Mouse (Mus musculus) hindbrain, embryonic 13.5 days (tissue): ENCODE data around the gene Camta1. TPM values are rescaled to one million over a fixed set of nuclear protein-coding genes. Genes with fewer than 3 reads are reported as not detected.

Experiments used
- ATAC-seq: fragments of 200-750 bp; cut with Nextera tagmentation; 2 replicates; pipeline ENCODE4 v1.8.0; 2017; ENCODE audit warnings: moderate TSS enrichment; ENCODE audit not compliant: low FRiP score
- H3K27ac ChIP-seq: fragments of 300-500 bp; sonication (generic); 2 replicates; pipeline ENCODE4 v1.5.1; 2015; ENCODE audit warnings: inconsistent platforms, mild to moderate bottlenecking, moderate library complexity
- H3K27me3 ChIP-seq: fragments of 300-500 bp; sonication (generic); 2 replicates; pipeline ENCODE4 v1.6.1; 2015; ENCODE audit warnings: mild to moderate bottlenecking, inconsistent platforms
- H3K36me3 ChIP-seq: fragments of 300-500 bp; sonication (generic); 2 replicates; pipeline ENCODE4 v1.6.1; 2015; ENCODE audit warnings: mild to moderate bottlenecking, inconsistent platforms
- H3K4me1 ChIP-seq: fragments of 300-500 bp; sonication (generic); replicated peaks from 2 replicates; pipeline ENCODE4 v1.6.1; 2015; ENCODE audit warnings: inconsistent platforms
- H3K4me2 ChIP-seq: fragments of 300-500 bp; sonication (generic); 2 replicates; pipeline ENCODE4 v1.6.1; 2015; ENCODE audit warnings: inconsistent platforms, mild to moderate bottlenecking, moderate library complexity
- H3K4me3 ChIP-seq: fragments of 300-500 bp; sonication (generic); 2 replicates; pipeline ENCODE4 v1.5.1; 2015; ENCODE audit warnings: mild to moderate bottlenecking, inconsistent platforms
- H3K9ac ChIP-seq: fragments of 300-500 bp; sonication (generic); 2 replicates; pipeline ENCODE4 v1.6.1; 2015; ENCODE audit warnings: mild to moderate bottlenecking, inconsistent platforms
- H3K9me3 ChIP-seq: fragments of 300-500 bp; sonication (generic); 2 replicates; pipeline ENCODE4 v1.6.1; 2016; ENCODE audit warnings: inconsistent platforms
- WGBS: fragments of 180-500 bp; shearing (Covaris S2); methylation state at CpG from one replicate; pipeline ENCODE4 v1.1.7; 2015; 5-methylcytosine and 5-hydroxymethylcytosine counted together
- polyA plus RNA-seq: library from polyadenylated mRNA; unstranded; fragments of >200 nt; fragmentation: Nextera tagmentation; extraction: Ambion mirVana; gene quantifications from 2 replicates; pipeline ENCODE4 v1.2.1, GENCODE M21; 2015

Camta1 gene
- polyA plus RNA-seq, 1 experiment from 2014 or later = 159 TPM

- H3K36me3 ChIP-seq = no peaks in the 10 kb centered on the region
- peaks cover 79% of the 10 kb centered on the region for H3K27me3 ChIP-seq
- H3K9ac ChIP-seq = peak overlapping the region; percentile 35; the same call in 1 of the 2 replicates
- H3K27ac ChIP-seq = peak overlapping the region; percentile 82
- no peaks in the 10 kb centered on the region for H3K9me3 ChIP-seq
- ATAC-seq = peak; percentile 34; the same call in 1 of the 2 replicates
- 65% methylated on average over 3 of the region's 3 CpGs for whole genome bisulfite sequencing
- H3K4me1 ChIP-seq = peaks cover 40% of the 10 kb centered on the region
- H3K4me2 ChIP-seq = peak overlapping the region; percentile 42
- H3K4me3 ChIP-seq = no peak overlapping the region
These were observed 690.6 kb downstream of the Camta1 start for GRCm38 (mm10) chr4:151171117-151171516.

GRCm38 (mm10) chr4:151170658-151171057, 691.0 kb downstream of the Camta1 start:
- no peak overlapping the region for H3K4me3 ChIP-seq
- peaks cover 79% of the 10 kb centered on the region for H3K27me3 ChIP-seq
- 0 out of 2 replicates have a peak overlapping the region, but pooled peaks have one; percentile 26 for H3K9ac ChIP-seq
- H3K27ac ChIP-seq = peak overlapping the region; percentile 82
- WGBS = 43% methylated on average over 18 of the region's 18 CpGs
- peak; percentile 23; the same call in 1 of the 2 replicates for ATAC-seq
- no peaks in the 10 kb centered on the region for H3K36me3 ChIP-seq
- peak overlapping the region; percentile 42 for H3K4me2 ChIP-seq
- no peaks in the 10 kb centered on the region for H3K9me3 ChIP-seq
- peaks cover 44% of the 10 kb centered on the region for H3K4me1 ChIP-seq

GRCm38 (mm10) chr4:151166969-151167368, 694.7 kb downstream of the Camta1 start:
- Histone ChIP-seq H3K27me3 (peaks cover 74% of the 10 kb centered on the region), H3K4me2 (no peak overlapping the region), H3K4me3 (no peak overlapping the region), H3K36me3 (no peaks in the 10 kb centered on the region), H3K9me3 (no peaks in the 10 kb centered on the region), H3K4me1 (peaks cover 53% of the 10 kb centered on the region), H3K27ac (no peak overlapping the region), H3K9ac (no peak overlapping the region)
- no peak for ATAC-seq
- 91% methylated on average over 6 of the region's 6 CpGs for WGBS

GRCm38 (mm10) chr4:151165539-151165938, 696.1 kb downstream of the Camta1 start:
- Histone ChIP-seq H3K9ac (peak overlapping the region; percentile 19; the same call in 1 of the 2 replicates), H3K4me3 (no peak overlapping the region), H3K4me1 (peaks cover 41% of the 10 kb centered on the region), H3K4me2 (no peak overlapping the region), H3K36me3 (no peaks in the 10 kb centered on the region), H3K9me3 (no peaks in the 10 kb centered on the region), H3K27ac (peak overlapping the region; percentile 49), H3K27me3 (peaks cover 83% of the 10 kb centered on the region)
- 6% methylated on average over 10 of the region's 10 CpGs for WGBS
- peak; percentile 36; the same call in 1 of the 2 replicates for ATAC-seq

- Histone ChIP-seq H3K27ac (no peak overlapping the region), H3K4me2 (no peak overlapping the region), H3K27me3 (peaks cover 89% of the 10 kb centered on the region), H3K9me3 (no peaks in the 10 kb centered on the region), H3K36me3 (no peaks in the 10 kb centered on the region), H3K9ac (no peak overlapping the region), H3K4me3 (no peak overlapping the region), H3K4me1 (peaks cover 29% of the 10 kb centered on the region)
- WGBS = 86% methylated on average over 1 of the region's 1 CpGs
- ATAC-seq = no peak
These were observed 697.4 kb downstream of the Camta1 start for GRCm38 (mm10) chr4:151164309-151164708.

GRCm38 (mm10) chr4:151161869-151162268, 699.8 kb downstream of the Camta1 start:
- Histone ChIP-seq H3K4me1 (peaks cover 26% of the 10 kb centered on the region), H3K9me3 (no peaks in the 10 kb centered on the region), H3K36me3 (no peaks in the 10 kb centered on the region), H3K9ac (no peak overlapping the region), H3K4me2 (no peak overlapping the region), H3K27ac (no peak overlapping the region), H3K27me3 (peaks cover 84% of the 10 kb centered on the region), H3K4me3 (no peak overlapping the region)
- no peak for ATAC-seq
- WGBS = 47% methylated on average over 6 of the region's 6 CpGs

GRCm38 (mm10) chr4:151160932-151161331, 700.7 kb downstream of the Camta1 start:
- no peak for ATAC-seq
- Histone ChIP-seq H3K9ac (no peak overlapping the region), H3K4me1 (peaks cover 24% of the 10 kb centered on the region), H3K9me3 (no peaks in the 10 kb centered on the region), H3K36me3 (no peaks in the 10 kb centered on the region), H3K4me3 (no peak overlapping the region), H3K27ac (no peak overlapping the region), H3K4me2 (no peak overlapping the region), H3K27me3 (peaks cover 84% of the 10 kb centered on the region)
- WGBS = 64% methylated on average over 4 of the region's 4 CpGs

GRCm38 (mm10) chr4:151160476-151160875, 701.2 kb downstream of the Camta1 start:
- H3K27me3 ChIP-seq = peaks cover 85% of the 10 kb centered on the region
- H3K36me3 ChIP-seq = no peaks in the 10 kb centered on the region
- no peaks in the 10 kb centered on the region for H3K9me3 ChIP-seq
- no peak overlapping the region for H3K27ac ChIP-seq
- H3K4me1 ChIP-seq = peaks cover 20% of the 10 kb centered on the region
- no peak overlapping the region for H3K4me3 ChIP-seq
- no peak overlapping the region for H3K9ac ChIP-seq
- no peak for ATAC-seq
- WGBS = 74% methylated on average over 8 of the region's 8 CpGs
- H3K4me2 ChIP-seq = no peak overlapping the region

- Histone ChIP-seq H3K9me3 (no peaks in the 10 kb centered on the region), H3K4me2 (no peak overlapping the region), H3K4me1 (peaks cover 21% of the 10 kb centered on the region), H3K4me3 (no peak overlapping the region), H3K27ac (no peak overlapping the region), H3K27me3 (peaks cover 73% of the 10 kb centered on the region), H3K36me3 (no peaks in the 10 kb centered on the region), H3K9ac (no peak overlapping the region)
- ATAC-seq = no peak
- WGBS = 56% methylated on average over 3 of the region's 3 CpGs
These were observed 703.4 kb downstream of the Camta1 start for GRCm38 (mm10) chr4:151158250-151158649.

- Histone ChIP-seq H3K4me1 (peaks cover 33% of the 10 kb centered on the region), H3K9ac (no peak overlapping the region), H3K27ac (no peak overlapping the region), H3K4me2 (no peak overlapping the region), H3K4me3 (no peak overlapping the region), H3K9me3 (no peaks in the 10 kb centered on the region), H3K36me3 (no peaks in the 10 kb centered on the region), H3K27me3 (peaks cover 59% of the 10 kb centered on the region)
- 3% methylated on average over 7 of the region's 7 CpGs for WGBS
- ATAC-seq = 0 out of 2 replicates have a peak, but pooled peaks have one; percentile 25
These were observed 704.8 kb downstream of the Camta1 start for GRCm38 (mm10) chr4:151156904-151157303.

- 70% methylated on average over 4 of the region's 4 CpGs for WGBS
- no peak overlapping the region for H3K27ac ChIP-seq
- no peaks in the 10 kb centered on the region for H3K9me3 ChIP-seq
- H3K4me2 ChIP-seq = no peak overlapping the region
- H3K36me3 ChIP-seq = no peaks in the 10 kb centered on the region
- H3K4me1 ChIP-seq = peaks cover 46% of the 10 kb centered on the region
- peaks cover 49% of the 10 kb centered on the region for H3K27me3 ChIP-seq
- no peak overlapping the region for H3K4me3 ChIP-seq
- ATAC-seq = no peak
- no peak overlapping the region for H3K9ac ChIP-seq
These were observed 706.1 kb downstream of the Camta1 start for GRCm38 (mm10) chr4:151155587-151155986.

GRCm38 (mm10) chr4:151154306-151154705, 707.4 kb downstream of the Camta1 start:
- Histone ChIP-seq H3K36me3 (no peaks in the 10 kb centered on the region), H3K9ac (no peak overlapping the region), H3K9me3 (no peaks in the 10 kb centered on the region), H3K27me3 (peaks cover 42% of the 10 kb centered on the region), H3K4me3 (no peak overlapping the region), H3K4me2 (no peak overlapping the region), H3K4me1 (peaks cover 59% of the 10 kb centered on the region), H3K27ac (no peak overlapping the region)
- ATAC-seq = no peak
- 25% methylated on average over 4 of the region's 4 CpGs for WGBS

- no peak overlapping the region for H3K9ac ChIP-seq
- no peak overlapping the region for H3K4me3 ChIP-seq
- no peak for ATAC-seq
- H3K27ac ChIP-seq = peak overlapping the region; percentile 86
- no peaks in the 10 kb centered on the region for H3K36me3 ChIP-seq
- H3K4me1 ChIP-seq = peaks cover 65% of the 10 kb centered on the region
- 79% methylated on average over 6 of the region's 6 CpGs for WGBS
- H3K27me3 ChIP-seq = peaks cover 35% of the 10 kb centered on the region
- no peak overlapping the region for H3K4me2 ChIP-seq
- H3K9me3 ChIP-seq = no peaks in the 10 kb centered on the region
These were observed 709.7 kb downstream of the Camta1 start for GRCm38 (mm10) chr4:151152010-151152409.
